Mouse (Mus musculus): ENCODE data around the gene Wwp2. TPM values are rescaled to one million over a fixed set of nuclear protein-coding genes. Genes with fewer than 3 reads are reported as not detected.

Gene Wwp2
- polyA plus RNA-seq, 1 experiment from 2014 or later: 39.8 TPM

- WGBS: 68% methylated on average over 9 of the region's 9 CpGs
- H3K27ac ChIP-seq (ENCODE audit: low read length): no peak overlapping the region
- no peaks in the 10 kb centered on the region for H3K9me3 ChIP-seq (ENCODE audit: control insufficient read depth, low read depth, low read length)
- H3K4me2 ChIP-seq (replicated peaks; ENCODE audit: low read depth, low read length): no peak overlapping the region
- H3K9ac ChIP-seq (replicated peaks; ENCODE audit: low read depth, low read length): no peak overlapping the region
- no peaks in the 10 kb centered on the region for H3K4me1 ChIP-seq (ENCODE audit: control insufficient read depth, insufficient read depth, low read length)
- no peak overlapping the region for H3K4me3 ChIP-seq (ENCODE audit: low read depth, low read length)
- no peaks in the 10 kb centered on the region; the same call in none of the 2 replicates for H3K36me3 ChIP-seq (ENCODE audit: control insufficient read depth, insufficient read depth, low read length)
- no peaks in the 10 kb centered on the region for H3K27me3 ChIP-seq (ENCODE audit: control insufficient read depth, insufficient read depth, low read length)
- no peak for ATAC-seq (ENCODE audit: insufficient number of reproducible peaks, insufficient read depth, low FRiP score, low read depth)
These were observed 126.0 kb downstream of the Wwp2 start for GRCm38 (mm10) chr8:107562164-107562563.

- ATAC-seq (ENCODE audit: insufficient number of reproducible peaks, insufficient read depth, low FRiP score, low read depth): no peak
- H3K36me3 ChIP-seq (ENCODE audit: control insufficient read depth, insufficient read depth, low read length): no peaks in the 10 kb centered on the region
These were observed 134.9 kb downstream of the Wwp2 start for GRCm38 (mm10) chr8:107571046-107571445.

GRCm38 (mm10) chr8:107571486-107572135 is 135.4 kb downstream of the Wwp2 start:
- no peak for ATAC-seq (ENCODE audit: insufficient number of reproducible peaks, insufficient read depth, low FRiP score, low read depth)
- 55% methylated on average over 7 of the region's 7 CpGs for WGBS
- Histone ChIP-seq H3K9me3 (ENCODE audit: control insufficient read depth, low read depth, low read length) (no peaks in the 10 kb centered on the region), H3K36me3 (ENCODE audit: control insufficient read depth, insufficient read depth, low read length) (no peaks in the 10 kb centered on the region), H3K27ac (ENCODE audit: low read length) (no peak overlapping the region), H3K9ac (replicated peaks; ENCODE audit: low read depth, low read length) (no peak overlapping the region), H3K27me3 (ENCODE audit: control insufficient read depth, insufficient read depth, low read length) (no peaks in the 10 kb centered on the region), H3K4me1 (ENCODE audit: control insufficient read depth, insufficient read depth, low read length) (no peaks in the 10 kb centered on the region), H3K4me2 (replicated peaks; ENCODE audit: low read depth, low read length) (no peak overlapping the region), H3K4me3 (ENCODE audit: low read depth, low read length) (no peak overlapping the region)

More at GRCm38 (mm10) chr8:107571046-107571445, 134.9 kb downstream of the Wwp2 start:
- no peaks in the 10 kb centered on the region for H3K27me3 ChIP-seq (ENCODE audit: control insufficient read depth, insufficient read depth, low read length)
- H3K9me3 ChIP-seq (ENCODE audit: control insufficient read depth, low read depth, low read length): no peaks in the 10 kb centered on the region
- H3K27ac ChIP-seq (ENCODE audit: low read length): no peak overlapping the region
- H3K4me2 ChIP-seq (replicated peaks; ENCODE audit: low read depth, low read length): no peak overlapping the region
- H3K9ac ChIP-seq (replicated peaks; ENCODE audit: low read depth, low read length): no peak overlapping the region
- H3K4me3 ChIP-seq (ENCODE audit: low read depth, low read length): no peak overlapping the region
- 81% methylated on average over 2 of the region's 2 CpGs for WGBS
- no peaks in the 10 kb centered on the region for H3K4me1 ChIP-seq (ENCODE audit: control insufficient read depth, insufficient read depth, low read length)

GRCm38 (mm10) chr8:107572497-107572896 is 136.3 kb downstream of the Wwp2 start:
- WGBS: 66% methylated on average over 4 of the region's 4 CpGs

GRCm38 (mm10) chr8:107574771-107575170 is 138.6 kb downstream of the Wwp2 start:
- no peaks in the 10 kb centered on the region for H3K9me3 ChIP-seq (ENCODE audit: control insufficient read depth, low read depth, low read length)
- H3K4me2 ChIP-seq (replicated peaks; ENCODE audit: low read depth, low read length): no peak overlapping the region
- 83% methylated on average over 3 of the region's 3 CpGs for WGBS
- H3K27ac ChIP-seq (ENCODE audit: low read length): no peak overlapping the region
- no peaks in the 10 kb centered on the region for H3K4me1 ChIP-seq (ENCODE audit: control insufficient read depth, insufficient read depth, low read length)
- ATAC-seq (ENCODE audit: insufficient number of reproducible peaks, insufficient read depth, low FRiP score, low read depth): no peak
- no peak overlapping the region for H3K4me3 ChIP-seq (ENCODE audit: low read depth, low read length)
- no peak overlapping the region for H3K9ac ChIP-seq (replicated peaks; ENCODE audit: low read depth, low read length)
- no peaks in the 10 kb centered on the region for H3K27me3 ChIP-seq (ENCODE audit: control insufficient read depth, insufficient read depth, low read length)
- H3K36me3 ChIP-seq (ENCODE audit: control insufficient read depth, insufficient read depth, low read length): peaks cover 3% of the 10 kb centered on the region; the same call in 1 of the 2 replicates

More at GRCm38 (mm10) chr8:107572497-107572896, 136.3 kb downstream of the Wwp2 start:
- no peaks in the 10 kb centered on the region for H3K36me3 ChIP-seq (ENCODE audit: control insufficient read depth, insufficient read depth, low read length)
- no peak for ATAC-seq (ENCODE audit: insufficient number of reproducible peaks, insufficient read depth, low FRiP score, low read depth)
- no peaks in the 10 kb centered on the region for H3K4me1 ChIP-seq (ENCODE audit: control insufficient read depth, insufficient read depth, low read length)
- no peak overlapping the region for H3K9ac ChIP-seq (replicated peaks; ENCODE audit: low read depth, low read length)
- H3K4me2 ChIP-seq (replicated peaks; ENCODE audit: low read depth, low read length): no peak overlapping the region
- no peaks in the 10 kb centered on the region for H3K9me3 ChIP-seq (ENCODE audit: control insufficient read depth, low read depth, low read length)
- no peaks in the 10 kb centered on the region for H3K27me3 ChIP-seq (ENCODE audit: control insufficient read depth, insufficient read depth, low read length)
- no peak overlapping the region for H3K27ac ChIP-seq (ENCODE audit: low read length)
- H3K4me3 ChIP-seq (ENCODE audit: low read depth, low read length): no peak overlapping the region

- 6% methylated on average over 10 of the region's 10 CpGs for WGBS
These were observed 140.5 kb downstream of the Wwp2 start for GRCm38 (mm10) chr8:107576702-107577101.

GRCm38 (mm10) chr8:107577640-107578039 is 141.5 kb downstream of the Wwp2 start:
- Histone ChIP-seq H3K4me2 (replicated peaks; ENCODE audit: low read depth, low read length) (no peak overlapping the region), H3K27me3 (ENCODE audit: control insufficient read depth, insufficient read depth, low read length) (no peaks in the 10 kb centered on the region), H3K4me3 (ENCODE audit: low read depth, low read length) (no peak overlapping the region), H3K9ac (replicated peaks; ENCODE audit: low read depth, low read length) (no peak overlapping the region), H3K27ac (ENCODE audit: low read length) (no peak overlapping the region), H3K36me3 (ENCODE audit: control insufficient read depth, insufficient read depth, low read length) (peaks cover 30% of the 10 kb centered on the region), H3K9me3 (ENCODE audit: control insufficient read depth, low read depth, low read length) (no peaks in the 10 kb centered on the region), H3K4me1 (ENCODE audit: control insufficient read depth, insufficient read depth, low read length) (no peaks in the 10 kb centered on the region)
- ATAC-seq (ENCODE audit: insufficient number of reproducible peaks, insufficient read depth, low FRiP score, low read depth): no peak
- 79% methylated on average over 4 of the region's 4 CpGs for WGBS

More at GRCm38 (mm10) chr8:107576702-107577101, 140.5 kb downstream of the Wwp2 start:
- peak overlapping the region; percentile 45 for H3K4me2 ChIP-seq (replicated peaks; ENCODE audit: low read depth, low read length)
- H3K9ac ChIP-seq (replicated peaks; ENCODE audit: low read depth, low read length): 0 out of 2 replicates have a peak overlapping the region, but pooled peaks have one; percentile 19
- peak overlapping the region; percentile 10; the same call in 1 of the 2 replicates for H3K4me3 ChIP-seq (ENCODE audit: low read depth, low read length)
- H3K9me3 ChIP-seq (ENCODE audit: control insufficient read depth, low read depth, low read length): no peaks in the 10 kb centered on the region
- no peaks in the 10 kb centered on the region for H3K4me1 ChIP-seq (ENCODE audit: control insufficient read depth, insufficient read depth, low read length)
- H3K36me3 ChIP-seq (ENCODE audit: control insufficient read depth, insufficient read depth, low read length): peaks cover 20% of the 10 kb centered on the region
- no peak overlapping the region for H3K27ac ChIP-seq (ENCODE audit: low read length)
- peak; percentile 56; the same call in 1 of the 2 replicates for ATAC-seq (ENCODE audit: insufficient number of reproducible peaks, insufficient read depth, low FRiP score, low read depth)
- no peaks in the 10 kb centered on the region for H3K27me3 ChIP-seq (ENCODE audit: control insufficient read depth, insufficient read depth, low read length)

GRCm38 (mm10) chr8:107578132-107578531 is 142.0 kb downstream of the Wwp2 start:
- Histone ChIP-seq H3K36me3 (ENCODE audit: control insufficient read depth, insufficient read depth, low read length) (peaks cover 34% of the 10 kb centered on the region), H3K9ac (replicated peaks; ENCODE audit: low read depth, low read length) (no peak overlapping the region), H3K4me2 (replicated peaks; ENCODE audit: low read depth, low read length) (no peak overlapping the region), H3K9me3 (ENCODE audit: control insufficient read depth, low read depth, low read length) (no peaks in the 10 kb centered on the region), H3K27ac (ENCODE audit: low read length) (no peak overlapping the region), H3K4me1 (ENCODE audit: control insufficient read depth, insufficient read depth, low read length) (no peaks in the 10 kb centered on the region), H3K4me3 (ENCODE audit: low read depth, low read length) (no peak overlapping the region), H3K27me3 (ENCODE audit: control insufficient read depth, insufficient read depth, low read length) (no peaks in the 10 kb centered on the region)
- whole genome bisulfite sequencing: 84% methylated on average over 8 of the region's 8 CpGs
- no peak for ATAC-seq (ENCODE audit: insufficient number of reproducible peaks, insufficient read depth, low FRiP score, low read depth)

Measured in stomach, embryonic 14.5 days (tissue).